Mouse (Mus musculus) cerebellum, adult 2 months (tissue): ENCODE results near the gene Prkar2b.

Experiments used
- CTCF ChIP-seq: fragments of 200-500 bp; IDR thresholded peaks from 2 replicates; pipeline ENCODE4 v1.5.1; 2011; ENCODE audit warnings: low read depth, mild to moderate bottlenecking, control low read depth, low read length, moderate library complexity, borderline replicate concordance; ENCODE audit not compliant: insufficient read depth
- POLR2A ChIP-seq: fragments of 200-500 bp; IDR thresholded peaks from 2 replicates; pipeline ENCODE4 v1.6.1; 2011; ENCODE audit warnings: low read length, control low read depth, borderline replicate concordance; ENCODE audit not compliant: insufficient read depth

DNA sequence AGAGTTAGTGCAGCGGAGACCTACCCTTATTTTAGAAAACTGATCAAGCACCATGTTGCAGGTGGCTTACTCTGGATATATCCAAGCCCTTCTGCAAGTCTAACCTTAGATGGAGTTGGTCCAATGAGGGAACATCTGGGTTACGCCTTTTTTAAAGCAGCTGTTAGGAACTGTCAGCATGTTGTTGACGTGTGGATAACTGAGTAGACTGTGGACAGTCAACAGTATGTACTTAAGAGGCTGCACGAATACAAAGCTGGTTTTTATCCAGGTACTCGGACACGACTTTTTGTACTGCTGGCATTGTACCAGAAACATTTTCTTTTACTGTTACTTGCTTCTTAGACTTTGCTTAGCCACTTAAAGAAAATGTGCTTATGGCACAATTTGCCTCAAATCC lies 27.6 kb downstream of the Prkar2b start:
- TF ChIP-seq CTCF, result no peak
- no peak for TF ChIP-seq POLR2A
